Mouse (Mus musculus) MEL (cell line): ENCODE measurements at regions not wholly inside any gene's neighbourhood (a gene's known extent, or its start where the extent isn't known, plus 50 kb on each side); places are given as distances from the start of the nearest gene placed in this dataset.

ENCODE experiments used
- DNase-seq: peaks from one replicate; pipeline ENCODE4 v3.0.0; 2011; ENCODE audit warnings: low read depth, low spot score
- H3K27ac ChIP-seq: 2 replicates; pipeline ENCODE4 v1.5.1; 2012; ENCODE audit warnings: low read depth, mild to moderate bottlenecking, control low read depth, low read length, moderate library complexity; ENCODE audit not compliant: control insufficient read depth
- H3K27me3 ChIP-seq, 2 experiments: fragments of 150-350 bp in 1 of 2; sonication (generic) in 1 of 2; 2 replicates each; pipeline ENCODE4 v1.6.1; 2012; ENCODE audit warnings: low read length in 2 of 2, mild to moderate bottlenecking in 2 of 2, improper control_type of control experiment in 1 of 2, moderate library complexity in 1 of 2; ENCODE audit not compliant: insufficient read depth in 2 of 2, control insufficient read depth in 1 of 2
- H3K36me3 ChIP-seq, 2 experiments: 2 replicates each; pipeline ENCODE4 v1.6.1; 2012 to 2014; ENCODE audit warnings: low read length in 2 of 2, improper control_type of control experiment in 1 of 2, inconsistent platforms in 1 of 2, mild to moderate bottlenecking in 1 of 2; ENCODE audit not compliant: insufficient read depth in 2 of 2, control insufficient read depth in 1 of 2
- H3K4me1 ChIP-seq, 2 experiments: fragments of 150-350 bp in 1 of 2; sonication (generic) in 1 of 2; 2 replicates each; pipeline ENCODE4 v1.6.1; 2012; ENCODE audit warnings: low read length in 2 of 2, improper control_type of control experiment in 1 of 2, mild to moderate bottlenecking in 1 of 2; ENCODE audit not compliant: insufficient read depth in 2 of 2, control insufficient read depth in 1 of 2
- H3K4me3 ChIP-seq, 2 experiments: fragments of 150-350 bp in 1 of 2; sonication (generic) in 1 of 2; 2 replicates each; pipeline ENCODE4 v1.5.1; 2012; ENCODE audit warnings: low read depth in 2 of 2, low read length in 2 of 2, mild to moderate bottlenecking in 2 of 2, moderate library complexity in 2 of 2, control low read depth in 1 of 2, improper control_type of control experiment in 1 of 2; ENCODE audit not compliant: control insufficient read depth in 1 of 2, insufficient read depth in 1 of 2
- H3K79me2 ChIP-seq: 2 replicates; pipeline ENCODE4 v1.6.1; 2012; ENCODE audit warnings: mild to moderate bottlenecking, low read length, moderate library complexity; ENCODE audit not compliant: control insufficient read depth, poor library complexity, insufficient read depth
- H3K9ac ChIP-seq: 2 replicates; pipeline ENCODE4 v1.6.1; 2012; ENCODE audit warnings: low read depth, mild to moderate bottlenecking, control low read depth, low read length, moderate library complexity; ENCODE audit not compliant: control insufficient read depth, poor library complexity, severe bottlenecking
- H3K9me3 ChIP-seq: fragments of 150-350 bp; sonication (generic); replicated peaks from 2 replicates; pipeline ENCODE4 v1.6.1; 2012; ENCODE audit warnings: mild to moderate bottlenecking, low read length, improper control_type of control experiment, moderate library complexity; ENCODE audit not compliant: insufficient read depth
- BHLHE40 ChIP-seq: IDR thresholded peaks from 2 replicates; pipeline ENCODE4 v1.6.1; 2012; ENCODE audit warnings: low read depth, mild to moderate bottlenecking, inconsistent platforms, low read length, improper control_type of control experiment, borderline replicate concordance
- CHD2 ChIP-seq: IDR thresholded peaks from 2 replicates; pipeline ENCODE4 v1.6.1; 2011; ENCODE audit warnings: low read length, improper control_type of control experiment
- E2F4 ChIP-seq: IDR thresholded peaks from 2 replicates; pipeline ENCODE4 v1.6.1; 2011; ENCODE audit warnings: low read depth, low read length, improper control_type of control experiment, borderline replicate concordance
- ELF1 ChIP-seq: IDR thresholded peaks from 2 replicates; pipeline ENCODE4 v1.6.1; 2014; ENCODE audit warnings: low read depth, mild to moderate bottlenecking, inconsistent platforms, low read length, improper control_type of control experiment, moderate library complexity
- HCFC1 ChIP-seq: IDR thresholded peaks from 2 replicates; pipeline ENCODE4 v1.6.1; 2012; ENCODE audit warnings: low read depth, mild to moderate bottlenecking, inconsistent platforms, low read length, improper control_type of control experiment, moderate library complexity
- MAFK ChIP-seq: IDR thresholded peaks from 2 replicates; pipeline ENCODE4 v1.6.1; 2011; ENCODE audit warnings: low read depth, mild to moderate bottlenecking, low read length, improper control_type of control experiment, borderline replicate concordance
- MAX ChIP-seq: IDR thresholded peaks from 2 replicates; pipeline ENCODE4 v1.6.1; 2011; ENCODE audit warnings: low read length, improper control_type of control experiment
- MAZ ChIP-seq: IDR thresholded peaks from 2 replicates; pipeline ENCODE4 v1.6.1; 2012; ENCODE audit warnings: low read depth, mild to moderate bottlenecking, inconsistent platforms, low read length, improper control_type of control experiment
- MEF2A ChIP-seq: IDR thresholded peaks from 2 replicates; pipeline ENCODE4 v1.6.1; 2014; ENCODE audit warnings: low read depth, mild to moderate bottlenecking, inconsistent platforms, low read length, improper control_type of control experiment; ENCODE audit not compliant: poor library complexity, insufficient replicate concordance, severe bottlenecking; ENCODE audit errors: extremely low read depth
- MXI1 ChIP-seq: IDR thresholded peaks from 2 replicates; pipeline ENCODE4 v1.6.1; 2011; ENCODE audit warnings: mild to moderate bottlenecking, low read depth, low read length, improper control_type of control experiment
- MYB ChIP-seq: IDR thresholded peaks from 2 replicates; pipeline ENCODE4 v1.6.1; 2011; ENCODE audit warnings: mild to moderate bottlenecking, low read depth, low read length, improper control_type of control experiment
- MYC ChIP-seq: IDR thresholded peaks from 2 replicates; pipeline ENCODE4 v1.6.1; 2011; ENCODE audit warnings: low read depth, mild to moderate bottlenecking, low read length, improper control_type of control experiment, moderate library complexity
- POLR2A ChIP-seq, 2 experiments: IDR thresholded peaks; 2 replicates each; pipeline ENCODE4 v1.6.1; 2011 to 2012; ENCODE audit warnings: low read length in 2 of 2, mild to moderate bottlenecking in 2 of 2, control low read depth in 1 of 2, improper control_type of control experiment in 1 of 2, low read depth in 1 of 2, moderate library complexity in 1 of 2; ENCODE audit not compliant: control insufficient read depth in 1 of 2, insufficient read depth in 1 of 2, poor library complexity in 1 of 2
- POLR2AphosphoS5 ChIP-seq: IDR thresholded peaks from 2 replicates; pipeline ENCODE4 v1.6.1; 2012; ENCODE audit warnings: low read depth, borderline replicate concordance, mild to moderate bottlenecking, inconsistent platforms, low read length, moderate library complexity, mixed read lengths
- RAD21 ChIP-seq: IDR thresholded peaks from 2 replicates; pipeline ENCODE4 v1.6.1; 2011; ENCODE audit warnings: mild to moderate bottlenecking, low read depth, low read length, improper control_type of control experiment
- RCOR1 ChIP-seq: IDR thresholded peaks from 2 replicates; pipeline ENCODE4 v1.6.1; 2012; ENCODE audit warnings: low read depth, mild to moderate bottlenecking, inconsistent platforms, low read length, improper control_type of control experiment
- TCF12 ChIP-seq: IDR thresholded peaks from 2 replicates; pipeline ENCODE4 v1.6.1; 2014; ENCODE audit warnings: low read depth, mild to moderate bottlenecking, inconsistent platforms, low read length, improper control_type of control experiment, moderate library complexity
- USF1 ChIP-seq: IDR thresholded peaks from 2 replicates; pipeline ENCODE4 v1.6.1; 2014; ENCODE audit warnings: low read depth, mild to moderate bottlenecking, inconsistent platforms, low read length, improper control_type of control experiment, moderate library complexity
- USF2 ChIP-seq, 2 experiments: IDR thresholded peaks; 2 replicates each; pipeline ENCODE4 v1.6.1; 2011 to 2012; ENCODE audit warnings: improper control_type of control experiment in 2 of 2, low read length in 2 of 2, borderline replicate concordance in 1 of 2, inconsistent platforms in 1 of 2, low read depth in 1 of 2, mild to moderate bottlenecking in 1 of 2; ENCODE audit not compliant: insufficient read depth in 1 of 2
- ZC3H11A ChIP-seq: IDR thresholded peaks from 2 replicates; pipeline ENCODE4 v1.6.1; 2012; ENCODE audit warnings: low read depth, mild to moderate bottlenecking, inconsistent platforms, low read length, improper control_type of control experiment
- ZKSCAN1 ChIP-seq: IDR thresholded peaks from 2 replicates; pipeline ENCODE4 v1.6.1; 2012; ENCODE audit warnings: low read depth, mild to moderate bottlenecking, inconsistent platforms, low read length, improper control_type of control experiment, moderate library complexity
- ZMIZ1 ChIP-seq: IDR thresholded peaks from 2 replicates; pipeline ENCODE4 v1.6.1; 2012; ENCODE audit warnings: low read depth, mild to moderate bottlenecking, inconsistent platforms, low read length, improper control_type of control experiment, moderate library complexity
- ZNF384 ChIP-seq: IDR thresholded peaks from 2 replicates; pipeline ENCODE4 v1.6.1; 2012; ENCODE audit warnings: low read depth, mild to moderate bottlenecking, inconsistent platforms, low read length, improper control_type of control experiment

DNA sequence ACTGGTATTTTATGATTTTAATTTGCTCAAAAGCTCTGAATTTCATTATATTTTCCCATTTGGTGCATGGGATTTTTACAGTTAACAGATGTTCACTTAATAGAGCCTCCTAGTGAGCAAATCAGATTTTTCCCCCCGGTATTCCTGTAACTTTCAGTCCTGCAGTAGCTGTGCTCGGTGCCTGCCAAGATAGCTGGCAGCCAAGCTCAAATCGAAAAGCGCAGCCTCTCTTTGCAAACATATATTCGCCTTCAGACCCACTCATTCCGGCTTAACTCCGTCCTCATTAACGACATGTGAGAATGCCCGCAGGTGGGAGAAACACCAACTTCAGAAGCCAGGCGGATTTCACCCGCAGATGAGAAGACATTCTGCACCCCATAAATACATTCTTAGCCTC lies 299.7 kb downstream of the Mat2b start:
- Histone ChIP-seq H3K79me2 (no peaks in the 10 kb centered on the region), H3K9me3 (no peaks in the 10 kb centered on the region), H3K4me3 (no peak overlapping the region), H3K4me1 (no peaks in the 10 kb centered on the region), H3K9ac (no peak overlapping the region), H3K27ac (no peak overlapping the region), H3K27me3 (no peaks in the 10 kb centered on the region), H3K36me3 (no peaks in the 10 kb centered on the region)
- TF ChIP-seq POLR2A (IDR thresholded peaks at IDR 0.05; ENCODE audit: control insufficient read depth in 1 of 2, insufficient read depth in 1 of 2, low read depth in 1 of 2, low read length in 2 of 2, poor library complexity in 1 of 2) (no peak), USF2 (IDR thresholded peaks at IDR 0.05; ENCODE audit: borderline replicate concordance in 1 of 2, insufficient read depth in 1 of 2, low read depth in 1 of 2, low read length in 2 of 2) (no peak), POLR2AphosphoS5 (no peak), USF1 (no peak), MEF2A (no peak), ZC3H11A (no peak), CHD2 (no peak), MAX (no peak), MAFK (no peak), MXI1 (no peak), MAZ (no peak), HCFC1 (no peak), ELF1 (no peak), RCOR1 (no peak), MYB (no peak)
- DNase-seq: no peak

DNA sequence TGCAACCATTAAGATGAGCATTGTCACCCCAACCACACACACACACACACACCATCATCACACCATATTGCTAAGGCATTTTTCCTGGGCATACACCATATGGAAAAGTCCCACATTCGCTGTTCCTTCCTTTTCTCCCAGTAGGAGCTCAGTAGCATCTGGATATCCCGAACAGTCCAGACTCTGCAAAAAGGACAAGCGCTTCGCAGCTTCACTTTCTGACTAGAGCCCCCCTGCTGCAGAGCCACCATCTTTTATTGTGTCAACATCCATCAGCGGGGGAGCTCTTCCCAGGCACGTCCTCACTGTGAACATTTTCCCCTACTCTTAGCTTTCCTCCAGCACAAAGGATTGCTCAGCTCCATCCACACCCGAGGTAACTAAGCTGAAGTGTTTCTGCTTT lies 300.1 kb downstream of the Mat2b start:
- Histone ChIP-seq H3K4me1 (no peaks in the 10 kb centered on the region), H3K9me3 (no peaks in the 10 kb centered on the region), H3K36me3 (no peaks in the 10 kb centered on the region), H3K27ac (no peak overlapping the region), H3K27me3 (no peaks in the 10 kb centered on the region), H3K79me2 (no peaks in the 10 kb centered on the region), H3K9ac (no peak overlapping the region), H3K4me3 (no peak overlapping the region)
- no peak for DNase-seq
- TF ChIP-seq RAD21: no peak
- TF ChIP-seq ZNF384: no peak
- TF ChIP-seq TCF12: no peak
- no peak for TF ChIP-seq MYC
- TF ChIP-seq ZMIZ1: no peak
- TF ChIP-seq USF2 (IDR thresholded peaks at IDR 0.05; ENCODE audit: borderline replicate concordance in 1 of 2, insufficient read depth in 1 of 2, low read depth in 1 of 2, low read length in 2 of 2): no peak
- no peak for TF ChIP-seq BHLHE40
- TF ChIP-seq HCFC1: no peak
- no peak for TF ChIP-seq E2F4
- TF ChIP-seq ZKSCAN1: no peak
